Mouse (Mus musculus) liver, embryonic 13.5 days (tissue): ENCODE measurements around the gene Tbx5. TPM values are rescaled to one million over a fixed set of nuclear protein-coding genes. Genes with fewer than 3 reads are reported as not detected.

Experiments used
- ATAC-seq: fragments of 200-750 bp; cut with Nextera tagmentation; 2 replicates; pipeline ENCODE4 v1.8.0; 2017; ENCODE audit warnings: low read depth, mild to moderate bottlenecking, moderate number of reproducible peaks, moderate library complexity
- DNase-seq: peaks from one replicate; pipeline ENCODE4 v3.0.0; 2022
- H3K27ac ChIP-seq: fragments of 300-500 bp; sonication (generic); 2 replicates; pipeline ENCODE4 v1.5.1; 2015; ENCODE audit warnings: moderate library complexity, mild to moderate bottlenecking, inconsistent platforms
- H3K27me3 ChIP-seq: fragments of 300-500 bp; sonication (generic); 2 replicates; pipeline ENCODE4 v1.6.1; 2015; ENCODE audit warnings: mild to moderate bottlenecking, inconsistent platforms
- H3K36me3 ChIP-seq: fragments of 300-500 bp; sonication (generic); 2 replicates; pipeline ENCODE4 v1.6.1; 2015; ENCODE audit warnings: mild to moderate bottlenecking, inconsistent platforms
- H3K4me1 ChIP-seq: fragments of 300-500 bp; sonication (generic); replicated peaks from 2 replicates; pipeline ENCODE4 v1.6.1; 2015; ENCODE audit warnings: inconsistent platforms
- H3K4me2 ChIP-seq: fragments of 300-500 bp; sonication (generic); 2 replicates; pipeline ENCODE4 v1.6.1; 2015; ENCODE audit warnings: inconsistent platforms, mild to moderate bottlenecking, moderate library complexity
- H3K4me3 ChIP-seq: fragments of 300-500 bp; sonication (generic); replicated peaks from 2 replicates; pipeline ENCODE4 v1.5.1; 2015; ENCODE audit warnings: mild to moderate bottlenecking, inconsistent platforms
- H3K9ac ChIP-seq: fragments of 300-500 bp; sonication (generic); 2 replicates; pipeline ENCODE4 v1.6.1; 2015; ENCODE audit warnings: mild to moderate bottlenecking, inconsistent platforms
- H3K9me3 ChIP-seq: fragments of 300-500 bp; sonication (generic); replicated peaks from 2 replicates; pipeline ENCODE4 v1.6.1; 2016; ENCODE audit warnings: inconsistent platforms
- WGBS: fragments of 180-500 bp; shearing (Covaris S2); methylation state at CpG from one replicate; pipeline ENCODE4 v1.1.7; 2015; ENCODE audit not compliant: insufficient replicate concordance; 5-methylcytosine and 5-hydroxymethylcytosine counted together
- polyA plus RNA-seq: library from polyadenylated mRNA; unstranded; fragments of >200 nt; fragmentation: Nextera tagmentation; extraction: Ambion mirVana; gene quantifications from 2 replicates; pipeline ENCODE4 v1.2.1, GENCODE M21; 2015

Gene Tbx5
- polyA plus RNA-seq, 1 experiment from 2014 or later, result 0.20 TPM

DNA sequence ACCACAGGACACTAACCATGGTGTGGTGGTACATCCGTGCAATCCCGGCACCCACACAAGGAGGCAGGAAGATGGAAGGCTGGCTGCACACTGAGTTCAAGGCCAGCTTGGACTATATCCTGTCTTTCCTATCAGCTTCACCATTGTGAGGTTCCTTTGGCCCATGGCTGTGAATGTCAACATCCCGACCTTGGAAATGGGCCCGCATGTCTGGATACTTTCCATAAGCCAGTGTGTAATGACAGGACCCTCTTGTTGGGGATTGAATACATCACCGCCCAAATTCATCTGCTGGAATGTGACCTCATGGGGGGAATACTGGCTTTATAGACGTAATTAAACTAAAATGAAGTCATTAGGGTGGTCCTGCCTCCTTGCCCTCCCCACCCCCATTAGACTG lies 12.0 kb upstream of the Tbx5 start:
- Histone ChIP-seq H3K9me3 (no peaks in the 10 kb centered on the region), H3K4me2 (no peak overlapping the region), H3K27me3 (peaks cover 25% of the 10 kb centered on the region), H3K4me3 (no peak overlapping the region), H3K9ac (no peak overlapping the region), H3K36me3 (no peaks in the 10 kb centered on the region), H3K4me1 (no peaks in the 10 kb centered on the region), H3K27ac (no peak overlapping the region)
- ATAC-seq, result no peak
- DNase-seq, result no peak
- 70% methylated on average over 6 of the region's 6 CpGs for WGBS

GRCm38 (mm10) chr5:119821506-119821905 lies 11.0 kb upstream of the Tbx5 start:
- DNase-seq (no peak), ATAC-seq (no peak)
- H3K4me1 ChIP-seq, result no peaks in the 10 kb centered on the region
- H3K27me3 ChIP-seq, result peaks cover 20% of the 10 kb centered on the region
- no peak overlapping the region for H3K27ac ChIP-seq
- H3K4me3 ChIP-seq, result no peak overlapping the region
- no peaks in the 10 kb centered on the region for H3K9me3 ChIP-seq
- H3K9ac ChIP-seq, result no peak overlapping the region
- no peaks in the 10 kb centered on the region for H3K36me3 ChIP-seq
- H3K4me2 ChIP-seq, result no peak overlapping the region
- WGBS, result 28% methylated on average over 2 of the region's 2 CpGs

DNA sequence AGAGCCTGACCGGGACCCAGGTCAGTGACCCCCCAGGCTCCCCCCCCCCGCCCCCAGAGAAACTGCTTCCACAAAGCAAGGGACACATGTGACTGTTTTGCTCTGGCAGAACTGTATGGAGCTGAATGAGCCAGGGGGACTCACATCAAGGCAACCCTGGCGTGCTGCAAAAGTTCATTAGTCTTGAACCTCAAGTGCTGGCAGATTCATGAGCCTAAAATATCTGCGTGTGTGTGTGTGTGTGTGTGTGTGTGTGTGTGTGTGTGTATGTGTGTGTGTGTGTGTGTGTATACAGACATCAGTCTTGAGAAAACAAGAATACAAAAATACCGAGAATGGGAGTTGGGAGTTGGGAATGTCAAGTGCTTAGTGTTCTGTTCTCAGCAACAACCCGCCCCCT lies 5.1 kb upstream of the Tbx5 start:
- Histone ChIP-seq H3K4me1 (peaks cover 5% of the 10 kb centered on the region; the same call in 1 of the 2 replicates), H3K27me3 (peaks cover 65% of the 10 kb centered on the region)
- ATAC-seq, result no peak

GRCm38 (mm10) chr5:119830611-119831010 lies 1.9 kb upstream of the Tbx5 start:
- Histone ChIP-seq H3K27me3 (peaks cover 85% of the 10 kb centered on the region), H3K4me3 (no peak overlapping the region), H3K36me3 (no peaks in the 10 kb centered on the region), H3K9me3 (no peaks in the 10 kb centered on the region), H3K4me2 (no peak overlapping the region), H3K27ac (no peak overlapping the region), H3K9ac (no peak overlapping the region), H3K4me1 (peaks cover 5% of the 10 kb centered on the region; the same call in 1 of the 2 replicates)
- ATAC-seq, result no peak
- 12% methylated on average over 8 of the region's 8 CpGs for WGBS
- DNase-seq, result no peak

More for the DNA sequence above, 5.1 kb upstream of the Tbx5 start:
- Histone ChIP-seq H3K27ac (no peak overlapping the region), H3K9me3 (no peaks in the 10 kb centered on the region), H3K4me2 (no peak overlapping the region), H3K4me3 (no peak overlapping the region), H3K36me3 (no peaks in the 10 kb centered on the region), H3K9ac (no peak overlapping the region)
- WGBS, result 62% methylated on average over 6 of the region's 6 CpGs
- DNase-seq, result no peak

DNA sequence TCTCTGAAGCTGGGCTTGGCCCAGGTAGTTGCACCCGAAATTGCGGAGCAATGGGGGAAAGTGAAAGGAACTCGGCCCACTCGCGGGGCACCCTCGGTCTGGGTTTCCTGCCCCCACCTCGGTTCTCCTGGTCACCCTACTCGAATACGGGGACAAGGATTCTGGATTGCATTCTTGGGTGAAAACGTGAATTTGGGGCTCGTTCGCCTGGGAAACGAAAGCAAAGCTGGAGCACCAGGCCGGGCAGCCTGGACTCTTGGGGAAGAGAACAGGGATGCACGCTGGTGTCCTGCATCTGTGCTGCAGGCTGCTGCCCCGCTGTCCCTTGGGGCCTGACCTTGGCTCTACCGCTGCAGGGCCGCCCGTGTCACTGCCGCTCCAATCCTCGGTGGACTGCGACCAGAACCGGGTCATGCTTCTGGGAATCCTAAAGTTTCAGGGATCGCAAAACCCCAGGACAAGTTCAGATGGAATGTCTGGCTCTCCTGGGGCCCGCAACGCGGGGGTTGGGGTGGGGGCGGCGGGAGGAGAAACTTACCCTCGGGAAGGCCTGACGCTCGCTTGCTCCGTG lies 1.2 kb upstream of the Tbx5 start:
- Histone ChIP-seq H3K4me1 (peaks cover 5% of the 10 kb centered on the region; the same call in 1 of the 2 replicates), H3K4me3 (peak overlapping the region; percentile 25), H3K4me2 (peak overlapping the region; percentile 52), H3K9ac (no peak overlapping the region), H3K9me3 (no peaks in the 10 kb centered on the region), H3K36me3 (no peaks in the 10 kb centered on the region), H3K27me3 (peaks cover 92% of the 10 kb centered on the region), H3K27ac (no peak overlapping the region)
- WGBS, result 3% methylated on average over 33 of the region's 33 CpGs
- no peak for DNase-seq
- ATAC-seq, result no peak

DNA sequence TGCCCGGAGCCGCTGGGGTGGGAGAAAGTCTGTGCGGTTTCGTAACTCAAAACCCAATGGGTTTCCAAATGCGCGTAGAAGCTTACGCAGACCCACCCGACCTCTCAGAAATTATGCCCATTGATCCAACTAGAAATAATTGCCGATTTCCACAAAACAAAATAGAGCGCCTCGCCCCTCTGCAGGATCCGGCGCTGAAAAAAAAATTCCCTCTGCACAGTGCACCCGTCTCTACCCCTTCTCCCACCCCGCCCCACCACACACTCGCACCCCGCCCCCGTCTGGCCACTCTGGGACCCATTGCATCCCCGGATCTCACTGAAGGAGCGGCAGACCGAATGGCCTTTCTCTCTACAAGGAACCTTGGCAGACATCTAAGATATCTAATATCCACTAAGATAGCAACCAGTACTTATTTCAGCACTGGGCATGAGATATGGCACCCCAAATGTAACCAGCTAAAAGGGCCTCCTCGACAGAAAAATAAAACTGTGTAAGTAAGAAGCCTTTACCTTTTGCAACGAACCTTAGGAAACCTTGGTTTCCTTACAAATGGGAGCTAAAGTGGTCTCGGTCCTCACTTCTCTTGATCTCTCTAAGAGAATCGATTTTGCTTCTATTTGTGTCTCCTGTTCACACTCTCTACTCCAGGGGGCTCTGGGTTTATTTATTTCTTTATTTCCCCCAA lies 533 bp upstream of the Tbx5 start:
- no peak for DNase-seq
- peak overlapping the region; percentile 25 for H3K4me3 ChIP-seq
- under 1% methylated on average over 25 of the region's 25 CpGs for WGBS
- H3K27ac ChIP-seq, result no peak overlapping the region
- peak overlapping the region; percentile 52 for H3K4me2 ChIP-seq
- peaks cover 5% of the 10 kb centered on the region; the same call in 1 of the 2 replicates for H3K4me1 ChIP-seq
- no peaks in the 10 kb centered on the region for H3K9me3 ChIP-seq
- no peak overlapping the region for H3K9ac ChIP-seq
- H3K27me3 ChIP-seq, result peaks cover 94% of the 10 kb centered on the region
- ATAC-seq, result no peak
- H3K36me3 ChIP-seq, result no peaks in the 10 kb centered on the region

DNA sequence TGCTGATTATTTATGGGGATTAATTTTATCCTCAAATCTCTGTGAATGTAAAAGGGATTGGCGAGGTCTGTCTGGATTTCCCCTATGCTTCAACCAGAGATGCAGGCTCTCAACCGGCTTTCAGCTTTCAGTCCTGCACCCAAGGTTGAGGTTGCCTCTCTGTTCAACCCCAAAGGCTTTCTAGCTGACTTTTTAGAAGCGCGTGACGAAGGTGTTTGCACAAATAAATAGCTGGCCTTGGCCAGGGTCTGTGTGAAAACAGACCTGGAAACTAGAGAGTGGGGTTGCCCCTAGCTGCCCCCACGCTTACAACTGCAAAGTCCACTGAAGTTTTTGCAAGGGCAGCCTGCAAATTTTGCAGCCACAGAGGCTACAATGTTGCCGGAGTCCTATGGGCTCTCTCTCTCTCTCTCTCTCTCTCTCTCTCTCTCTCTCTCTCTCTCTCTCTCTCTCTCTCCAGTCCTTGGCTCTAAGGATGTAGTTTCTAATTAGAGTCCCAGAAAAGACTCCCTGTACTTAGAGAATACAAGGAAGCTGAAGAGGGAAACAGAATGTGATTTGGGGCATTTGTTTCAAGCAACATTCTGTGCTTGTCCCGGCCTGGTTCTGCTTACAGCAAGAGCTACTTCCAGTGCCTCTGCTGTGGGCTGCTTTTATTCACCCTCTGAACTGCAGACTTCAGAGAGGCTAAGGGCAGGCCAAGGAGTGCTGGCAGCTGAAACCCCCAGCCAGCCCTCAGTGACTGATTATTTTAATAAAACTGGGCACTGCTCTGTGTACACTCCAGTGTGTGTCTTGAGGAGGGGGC lies 959 bp downstream of the Tbx5 start:
- H3K9me3 ChIP-seq, result no peaks in the 10 kb centered on the region
- no peak overlapping the region for H3K4me2 ChIP-seq
- no peak overlapping the region for H3K27ac ChIP-seq
- ATAC-seq (no peak), DNase-seq (no peak)
- peaks cover 5% of the 10 kb centered on the region; the same call in 1 of the 2 replicates for H3K4me1 ChIP-seq
- WGBS, result 10% methylated on average over 8 of the region's 8 CpGs
- H3K36me3 ChIP-seq, result no peaks in the 10 kb centered on the region
- H3K9ac ChIP-seq, result no peak overlapping the region
- H3K27me3 ChIP-seq, result peaks cover 99% of the 10 kb centered on the region
- no peak overlapping the region for H3K4me3 ChIP-seq

- DNase-seq (no peak), ATAC-seq (no peak)
- 20% methylated on average over 2 of the region's 2 CpGs for WGBS
- H3K27me3 ChIP-seq, result peaks cover 99% of the 10 kb centered on the region
- no peaks in the 10 kb centered on the region for H3K36me3 ChIP-seq
- no peak overlapping the region for H3K27ac ChIP-seq
- no peaks in the 10 kb centered on the region for H3K9me3 ChIP-seq
- no peak overlapping the region for H3K4me2 ChIP-seq
- no peak overlapping the region for H3K9ac ChIP-seq
- peaks cover 5% of the 10 kb centered on the region; the same call in 1 of the 2 replicates for H3K4me1 ChIP-seq
- no peak overlapping the region for H3K4me3 ChIP-seq
Measured at GRCm38 (mm10) chr5:119834031-119834403, 1.5 kb downstream of the Tbx5 start.

- no peaks in the 10 kb centered on the region for H3K9me3 ChIP-seq
- H3K27me3 ChIP-seq, result peaks cover 99% of the 10 kb centered on the region
- no peak overlapping the region for H3K27ac ChIP-seq
- no peak for DNase-seq
- no peak overlapping the region; the same call in 1 of the 2 replicates for H3K4me3 ChIP-seq
- WGBS, result 3% methylated on average over 30 of the region's 30 CpGs
- H3K4me2 ChIP-seq, result no peak overlapping the region
- no peak overlapping the region for H3K9ac ChIP-seq
- H3K4me1 ChIP-seq, result peaks cover 8% of the 10 kb centered on the region; the same call in 1 of the 2 replicates
- no peaks in the 10 kb centered on the region for H3K36me3 ChIP-seq
- no peak for ATAC-seq
Measured at GRCm38 (mm10) chr5:119835053-119835867, 2.8 kb downstream of the Tbx5 start.

- Histone ChIP-seq H3K4me1 (peaks cover 8% of the 10 kb centered on the region; the same call in 1 of the 2 replicates), H3K27ac (no peak overlapping the region), H3K4me3 (no peak overlapping the region), H3K9ac (no peak overlapping the region), H3K4me2 (no peak overlapping the region), H3K27me3 (peaks cover 99% of the 10 kb centered on the region), H3K36me3 (no peaks in the 10 kb centered on the region), H3K9me3 (no peaks in the 10 kb centered on the region)
- ATAC-seq, result no peak
- WGBS, result 4% methylated on average over 12 of the region's 12 CpGs
- no peak for DNase-seq
Measured at GRCm38 (mm10) chr5:119835868-119836209, 3.4 kb downstream of the Tbx5 start.
